Mouse (Mus musculus): ENCODE data around the gene Med15.

- TF ChIP-seq CTCF (IDR thresholded peaks at IDR 0.05; ENCODE audit: low read depth): no peak
- no peak for TF ChIP-seq EP300 (IDR thresholded peaks at IDR 0.05; ENCODE audit: low read depth)
Measured at GRCm38 (mm10) chr16:17768834-17769233, 36.1 kb upstream of the Med15 start.
